Mouse (Mus musculus) neural tube, embryonic 12.5 days (tissue): Measurements from ENCODE around the gene Dnajc21. TPM values are rescaled to one million over a fixed set of nuclear protein-coding genes. Genes with fewer than 3 reads are reported as not detected.

ENCODE experiments used
- ATAC-seq: fragments of 200-750 bp; cut with Nextera tagmentation; 2 replicates; pipeline ENCODE4 v1.8.0; 2017; ENCODE audit warnings: low read depth, mild to moderate bottlenecking, moderate TSS enrichment, moderate library complexity; ENCODE audit not compliant: low FRiP score
- H3K27ac ChIP-seq: fragments of 300-500 bp; sonication (generic); 2 replicates; pipeline ENCODE4 v1.5.1; 2016
- H3K27me3 ChIP-seq: fragments of 300-500 bp; sonication (generic); replicated peaks from 2 replicates; pipeline ENCODE4 v1.6.1; 2016; ENCODE audit warnings: mild to moderate bottlenecking
- H3K36me3 ChIP-seq: fragments of 300-500 bp; sonication (generic); 2 replicates; pipeline ENCODE4 v1.6.1; 2016; ENCODE audit warnings: mild to moderate bottlenecking
- H3K4me1 ChIP-seq: fragments of 300-500 bp; sonication (generic); 2 replicates; pipeline ENCODE4 v1.6.1; 2016
- H3K4me2 ChIP-seq: fragments of 300-500 bp; sonication (generic); replicated peaks from 2 replicates; pipeline ENCODE4 v1.6.1; 2016; ENCODE audit warnings: mild to moderate bottlenecking
- H3K4me3 ChIP-seq: fragments of 300-500 bp; sonication (generic); 2 replicates; pipeline ENCODE4 v1.5.1; 2016
- H3K9ac ChIP-seq: fragments of 300-500 bp; sonication (generic); 2 replicates; pipeline ENCODE4 v1.6.1; 2016; ENCODE audit warnings: mild to moderate bottlenecking
- H3K9me3 ChIP-seq: fragments of 300-500 bp; sonication (generic); 2 replicates; pipeline ENCODE4 v1.6.1; 2016; ENCODE audit warnings: mild to moderate bottlenecking
- WGBS: fragments of 180-500 bp; shearing (Covaris S2); methylation state at CpG from one replicate; pipeline ENCODE4 v1.1.7; 2016; 5-methylcytosine and 5-hydroxymethylcytosine counted together
- polyA plus RNA-seq: library from polyadenylated mRNA; unstranded; fragments of >200 nt; fragmentation: Nextera tagmentation; extraction: Ambion mirVana; gene quantifications from 2 replicates; pipeline ENCODE4 v1.2.1, GENCODE M21; 2016

Gene Dnajc21
- polyA plus RNA-seq, 1 experiment from 2014 or later, result 15.7 TPM

DNA sequence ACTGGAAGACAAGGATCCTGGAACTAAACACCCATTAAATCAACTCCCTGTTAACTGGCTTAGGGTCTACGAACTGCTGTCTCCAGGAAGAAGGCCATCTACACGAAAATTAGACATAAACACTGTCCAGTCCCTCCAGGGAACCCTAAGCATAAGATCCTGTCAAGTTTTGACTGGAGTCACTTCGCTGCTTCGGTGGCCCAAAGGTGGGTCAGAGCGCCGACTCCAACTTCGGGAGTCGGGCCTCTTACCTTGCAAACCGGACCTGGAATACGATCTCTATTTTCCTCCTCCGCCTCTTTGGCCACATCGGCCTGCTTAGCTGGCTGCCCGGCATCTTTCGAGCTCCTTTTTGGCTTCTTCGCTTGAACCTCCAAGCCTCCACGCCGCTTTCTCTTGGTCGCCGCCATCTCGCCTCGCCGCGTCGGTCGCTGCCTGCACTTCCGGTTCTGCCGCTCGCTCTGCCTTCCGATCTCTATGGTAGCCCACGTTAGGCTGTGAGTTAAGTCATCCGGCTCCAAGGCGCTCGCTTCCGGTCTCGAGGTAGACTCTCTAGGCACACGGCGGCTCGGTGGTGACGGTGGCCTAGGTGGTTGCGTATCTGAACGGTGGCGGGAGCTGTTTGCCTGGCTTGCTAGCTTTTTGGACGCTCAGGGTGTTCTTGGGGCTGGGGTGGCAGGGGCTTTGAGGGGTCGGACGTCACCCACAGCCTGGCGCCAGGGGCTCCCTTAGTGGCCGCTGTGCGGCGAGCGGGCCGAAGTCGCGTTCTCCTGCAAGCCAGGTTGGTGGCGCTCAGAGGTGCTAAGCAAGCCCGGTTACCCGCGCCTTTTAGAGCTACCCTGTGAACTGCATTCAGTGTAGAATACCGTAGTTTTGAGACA lies 15.4 kb upstream of the Dnajc21 start, which contains the start of the genes Brix1 and Rad1:
Brix1 (minus strand) TSS at position 464 of the 881 bp plus-strand sequence.
Rad1 (plus strand) TSS at position 535 of the 881 bp plus-strand sequence.
- Histone ChIP-seq H3K4me2 (peak within 1 kb of the TSS; percentile 79), H3K9me3 (no peaks in the 10 kb centered on the region), H3K4me1 (peaks cover 19% of the 10 kb centered on the region), H3K27ac (peak within 1 kb of the TSS; percentile 38; the same call in 1 of the 2 replicates), H3K4me3 (peak within 1 kb of the TSS; percentile 79), H3K9ac (peak within 1 kb of the TSS; percentile 79), H3K27me3 (no peaks in the 10 kb centered on the region), H3K36me3 (peaks cover 33% of the 10 kb centered on the region)
- under 1% methylated on average over 58 of the region's 58 CpGs for WGBS
- peak; percentile 99 for ATAC-seq

DNA sequence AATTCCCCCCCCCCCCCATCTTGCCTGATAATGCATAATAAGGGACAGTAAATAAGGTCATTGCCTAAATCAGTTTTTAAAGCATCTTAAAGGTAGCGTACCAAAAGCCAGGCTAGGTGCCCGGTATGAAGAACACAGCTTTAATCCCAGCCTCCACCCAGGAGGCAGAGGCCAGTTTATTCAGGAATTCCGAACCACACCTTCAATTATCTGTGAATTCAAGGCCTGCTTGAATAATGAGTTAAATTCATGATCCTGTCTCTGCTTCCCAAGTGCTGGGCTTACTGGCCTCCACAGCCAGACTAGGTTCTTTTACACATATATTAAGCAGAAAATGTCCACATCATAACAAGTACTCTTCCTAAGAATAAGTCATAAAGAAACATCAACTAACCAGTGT lies 625 bp upstream of the Dnajc21 start:
- no peak overlapping the region for H3K27ac ChIP-seq

DNA sequence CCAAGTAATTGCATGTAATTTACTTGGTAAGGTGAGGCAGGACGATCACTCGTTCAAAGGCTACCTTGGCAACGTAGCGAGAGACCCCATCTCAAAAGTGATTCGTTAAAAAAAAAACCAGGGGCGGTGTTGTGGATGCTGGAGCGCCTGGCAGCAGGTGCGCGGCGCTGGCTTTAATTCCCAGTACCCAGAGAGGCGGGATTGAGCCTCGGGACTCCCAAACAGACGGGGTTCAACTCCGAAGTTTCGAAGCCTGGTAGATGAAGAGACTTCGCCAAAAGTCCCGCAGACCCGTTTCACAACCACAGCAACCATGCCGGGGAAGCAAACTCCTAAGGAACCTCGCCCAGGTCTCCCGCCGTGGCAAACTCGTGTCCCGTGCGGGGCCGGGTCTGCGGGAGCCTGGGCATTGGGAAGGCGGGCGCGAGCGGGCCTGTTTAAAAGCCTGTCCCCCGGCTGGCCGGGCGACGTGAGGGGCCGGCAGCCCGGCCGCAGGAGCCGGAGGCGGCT lies 620 bp downstream of the Dnajc21 start:
- Histone ChIP-seq H3K9me3 (no peaks in the 10 kb centered on the region), H3K4me3 (peak overlapping the region; percentile 88), H3K27ac (peak overlapping the region; percentile 59; the same call in 1 of the 2 replicates), H3K9ac (peak overlapping the region; percentile 86), H3K4me1 (peaks cover 6% of the 10 kb centered on the region; the same call in 1 of the 2 replicates), H3K27me3 (no peaks in the 10 kb centered on the region), H3K4me2 (peak overlapping the region; percentile 89), H3K36me3 (no peaks in the 10 kb centered on the region)
- ATAC-seq, result peak; percentile 37
- WGBS, result 2% methylated on average over 36 of the region's 40 CpGs

More for the DNA sequence above, 625 bp upstream of the Dnajc21 start:
- Histone ChIP-seq H3K36me3 (peaks cover 10% of the 10 kb centered on the region), H3K4me1 (peaks cover 6% of the 10 kb centered on the region; the same call in 1 of the 2 replicates), H3K4me3 (peak overlapping the region; percentile 88), H3K9me3 (no peaks in the 10 kb centered on the region), H3K4me2 (peak overlapping the region; percentile 89), H3K9ac (no peak overlapping the region), H3K27me3 (no peaks in the 10 kb centered on the region)
- no peak for ATAC-seq
- 28% methylated on average over 3 of the region's 3 CpGs for WGBS

DNA sequence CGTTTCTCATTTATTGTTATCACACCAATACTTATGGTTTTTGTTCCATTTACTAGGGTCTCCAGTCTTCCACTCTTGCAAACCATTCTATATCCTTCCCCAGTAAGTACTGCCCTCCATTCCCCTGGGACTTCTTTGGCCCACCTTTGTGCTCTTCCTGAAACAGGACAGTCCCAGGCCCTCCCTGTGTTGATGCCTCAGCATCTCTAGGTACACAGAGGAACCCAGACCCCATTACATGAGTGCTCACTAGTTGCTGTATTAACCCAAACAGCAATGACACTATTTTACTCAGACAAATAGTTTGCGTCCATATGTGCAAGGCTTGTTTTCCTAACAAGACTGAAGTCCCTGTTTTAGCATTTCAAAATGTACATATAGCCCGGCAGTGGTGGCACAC lies 1.6 kb downstream of the Dnajc21 start:
- Histone ChIP-seq H3K4me1 (peaks cover 6% of the 10 kb centered on the region; the same call in 1 of the 2 replicates), H3K9me3 (no peaks in the 10 kb centered on the region), H3K4me3 (no peak overlapping the region), H3K27me3 (no peaks in the 10 kb centered on the region), H3K27ac (no peak overlapping the region), H3K9ac (no peak overlapping the region), H3K4me2 (peak overlapping the region; percentile 89), H3K36me3 (no peaks in the 10 kb centered on the region)
- WGBS, result 85% methylated on average over 3 of the region's 3 CpGs
- no peak for ATAC-seq

- peaks cover 6% of the 10 kb centered on the region; the same call in 1 of the 2 replicates for H3K4me1 ChIP-seq
- no peaks in the 10 kb centered on the region for H3K9me3 ChIP-seq
- peaks cover 23% of the 10 kb centered on the region for H3K36me3 ChIP-seq
- 92% methylated on average over 3 of the region's 3 CpGs for WGBS
- no peak overlapping the region for H3K4me3 ChIP-seq
- H3K4me2 ChIP-seq, result no peak overlapping the region
- no peak for ATAC-seq
- no peak overlapping the region for H3K27ac ChIP-seq
- H3K27me3 ChIP-seq, result no peaks in the 10 kb centered on the region
- H3K9ac ChIP-seq, result no peak overlapping the region
These were observed 5.6 kb downstream of the Dnajc21 start for GRCm38 (mm10) chr15:10464678-10465077.

DNA sequence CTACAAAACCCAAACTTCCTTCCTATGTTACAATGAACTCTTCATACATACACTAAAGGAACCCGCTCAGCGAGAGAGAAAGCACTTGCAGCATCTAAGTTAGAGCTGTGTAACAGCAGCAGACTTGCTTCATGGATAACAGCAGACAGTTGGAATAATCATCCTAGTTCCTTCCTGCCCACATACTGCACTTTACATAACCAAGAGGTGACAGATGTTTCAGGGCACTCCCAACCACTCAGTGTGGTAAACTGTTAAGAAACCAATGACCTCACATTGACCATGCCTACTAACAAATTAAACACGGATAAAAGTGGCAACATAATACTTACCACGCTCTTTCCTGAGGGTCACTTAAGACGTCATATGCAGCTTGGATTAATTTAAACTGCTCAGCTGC lies 6.8 kb downstream of the Dnajc21 start:
- no peaks in the 10 kb centered on the region for H3K27me3 ChIP-seq
- H3K4me3 ChIP-seq, result no peak overlapping the region
- no peaks in the 10 kb centered on the region for H3K9me3 ChIP-seq
- H3K27ac ChIP-seq, result no peak overlapping the region
- ATAC-seq, result no peak
- no peak overlapping the region for H3K9ac ChIP-seq
- no peak overlapping the region for H3K4me2 ChIP-seq
- 89% methylated on average over 5 of the region's 5 CpGs for WGBS
- peaks cover 31% of the 10 kb centered on the region for H3K36me3 ChIP-seq
- H3K4me1 ChIP-seq, result no peaks in the 10 kb centered on the region

GRCm38 (mm10) chr15:10460986-10461385 lies 9.3 kb downstream of the Dnajc21 start:
- Histone ChIP-seq H3K4me2 (no peak overlapping the region), H3K4me1 (no peaks in the 10 kb centered on the region), H3K27ac (no peak overlapping the region), H3K9ac (no peak overlapping the region), H3K4me3 (no peak overlapping the region), H3K36me3 (peaks cover 51% of the 10 kb centered on the region), H3K9me3 (no peaks in the 10 kb centered on the region), H3K27me3 (no peaks in the 10 kb centered on the region)
- WGBS, result 93% methylated on average over 12 of the region's 12 CpGs
- no peak for ATAC-seq

DNA sequence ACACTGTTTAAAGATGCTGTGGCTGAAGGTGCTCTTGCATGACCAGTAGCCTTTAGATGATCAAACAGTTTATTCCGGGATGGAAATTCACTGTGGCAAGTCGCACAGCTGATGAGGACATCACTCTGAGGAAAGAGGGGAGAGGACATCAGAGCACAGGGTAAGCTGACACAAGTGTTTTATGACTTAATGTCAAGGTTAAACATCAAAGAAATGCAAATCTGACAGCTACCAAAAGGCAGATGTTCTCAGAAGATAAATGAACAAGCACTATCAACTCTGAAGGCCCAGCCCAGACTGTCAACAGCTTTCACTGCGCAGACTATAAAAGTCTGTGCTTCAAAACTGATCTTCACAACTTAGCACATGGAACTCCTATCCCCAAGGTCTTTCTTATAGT lies 23.2 kb downstream of the Dnajc21 start:
- no peak overlapping the region for H3K4me3 ChIP-seq
- 88% methylated on average over 3 of the region's 3 CpGs for WGBS
- H3K4me1 ChIP-seq, result no peaks in the 10 kb centered on the region
- H3K27me3 ChIP-seq, result no peaks in the 10 kb centered on the region
- peaks cover 37% of the 10 kb centered on the region for H3K36me3 ChIP-seq
- H3K27ac ChIP-seq, result no peak overlapping the region
- no peak overlapping the region for H3K4me2 ChIP-seq
- no peak for ATAC-seq
- no peaks in the 10 kb centered on the region for H3K9me3 ChIP-seq
- H3K9ac ChIP-seq, result no peak overlapping the region

DNA sequence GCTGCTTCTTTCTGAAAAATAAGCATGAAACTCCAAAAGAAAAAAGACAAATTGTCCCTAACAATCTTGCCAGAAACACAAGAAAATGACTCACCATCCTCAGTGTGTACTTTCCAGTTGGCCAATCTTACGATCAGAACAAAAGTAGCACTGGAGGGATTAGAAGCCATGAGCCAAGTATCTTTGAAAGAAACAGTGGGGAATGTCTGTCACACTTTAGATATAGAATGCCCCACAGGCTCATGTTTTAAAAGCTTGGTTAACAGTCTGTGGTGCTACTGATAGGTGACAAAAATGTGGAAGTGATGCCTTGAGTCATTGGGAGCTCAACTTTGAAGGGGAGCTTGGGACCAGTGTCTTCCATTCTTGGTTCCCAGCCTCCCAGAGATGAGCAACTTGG lies 28.0 kb downstream of the Dnajc21 start:
- no peak overlapping the region for H3K4me3 ChIP-seq
- no peaks in the 10 kb centered on the region for H3K4me1 ChIP-seq
- no peaks in the 10 kb centered on the region for H3K27me3 ChIP-seq
- H3K27ac ChIP-seq, result no peak overlapping the region
- peaks cover 21% of the 10 kb centered on the region for H3K36me3 ChIP-seq
- ATAC-seq, result no peak
- 90% methylated on average over 1 of the region's 1 CpGs for WGBS
- H3K9me3 ChIP-seq, result no peaks in the 10 kb centered on the region
- H3K4me2 ChIP-seq, result no peak overlapping the region
- no peak overlapping the region for H3K9ac ChIP-seq

- Histone ChIP-seq H3K4me2 (no peak overlapping the region), H3K4me3 (no peak overlapping the region), H3K9ac (no peak overlapping the region), H3K27me3 (no peaks in the 10 kb centered on the region), H3K27ac (no peak overlapping the region), H3K4me1 (no peaks in the 10 kb centered on the region), H3K9me3 (no peaks in the 10 kb centered on the region), H3K36me3 (peaks cover 21% of the 10 kb centered on the region)
- ATAC-seq, result no peak
- 92% methylated on average over 9 of the region's 9 CpGs for WGBS
These were observed 28.8 kb downstream of the Dnajc21 start for GRCm38 (mm10) chr15:10441493-10441892.

- no peaks in the 10 kb centered on the region for H3K4me1 ChIP-seq
- peaks cover 15% of the 10 kb centered on the region for H3K36me3 ChIP-seq
- no peak overlapping the region for H3K4me2 ChIP-seq
- H3K9ac ChIP-seq, result no peak overlapping the region
- no peak overlapping the region for H3K27ac ChIP-seq
- no peaks in the 10 kb centered on the region for H3K9me3 ChIP-seq
- ATAC-seq, result no peak
- 84% methylated on average over 6 of the region's 6 CpGs for WGBS
- no peaks in the 10 kb centered on the region for H3K27me3 ChIP-seq
- no peak overlapping the region for H3K4me3 ChIP-seq
These were observed 30.4 kb downstream of the Dnajc21 start for GRCm38 (mm10) chr15:10439963-10440362.

GRCm38 (mm10) chr15:10436893-10437292 lies 33.4 kb downstream of the Dnajc21 start:
- Histone ChIP-seq H3K27me3 (no peaks in the 10 kb centered on the region), H3K4me1 (no peaks in the 10 kb centered on the region), H3K9ac (no peak overlapping the region), H3K27ac (no peak overlapping the region), H3K9me3 (no peaks in the 10 kb centered on the region), H3K4me3 (no peak overlapping the region), H3K4me2 (no peak overlapping the region), H3K36me3 (peaks cover 8% of the 10 kb centered on the region)
- ATAC-seq, result no peak
- 80% methylated on average over 1 of the region's 1 CpGs for WGBS
